Mouse (Mus musculus) intestine, embryonic 14.5 days (tissue): ENCODE measurements at regions not wholly inside any gene's neighbourhood (a gene's known extent, or its start where the extent isn't known, plus 50 kb on each side); places are given as distances from the start of the nearest gene placed in this dataset.
"Not testable (repeated sequence)": the region's sequence is repeated elsewhere in the genome, so short reads cannot be mapped to it uniquely, and the experiment has no call there.

Experiments used
- ATAC-seq: fragments of 200-750 bp; cut with Nextera tagmentation; replicated peaks from 2 replicates; pipeline ENCODE4 v1.8.0; 2017; ENCODE audit warnings: low read depth, moderate number of reproducible peaks, moderate TSS enrichment, moderate library complexity; ENCODE audit not compliant: low FRiP score, low TSS enrichment
- DNase-seq: peaks from one replicate; pipeline ENCODE4 v3.0.0-alpha.2; 2018; ENCODE audit warnings: low spot score
- H3K27ac ChIP-seq: fragments of 300-500 bp; sonication (generic); 2 replicates; pipeline ENCODE4 v1.5.1; 2014; ENCODE audit warnings: low read depth, mild to moderate bottlenecking, control low read depth
- H3K27me3 ChIP-seq: fragments of 300-500 bp; sonication (generic); replicated peaks from 2 replicates; pipeline ENCODE4 v1.6.1; 2014; ENCODE audit warnings: low read length, control low read depth; ENCODE audit not compliant: control insufficient read depth, insufficient read depth
- H3K36me3 ChIP-seq: fragments of 300-500 bp; sonication (generic); 2 replicates; pipeline ENCODE4 v1.6.1; 2014; ENCODE audit warnings: low read length, control low read depth; ENCODE audit not compliant: control insufficient read depth, insufficient read depth
- H3K4me1 ChIP-seq: fragments of 300-500 bp; sonication (generic); replicated peaks from 2 replicates; pipeline ENCODE4 v1.6.1; 2014; ENCODE audit warnings: low read length, control low read depth, mixed read lengths; ENCODE audit not compliant: control insufficient read depth, insufficient read depth
- H3K4me2 ChIP-seq: fragments of 300-500 bp; sonication (generic); 2 replicates; pipeline ENCODE4 v1.6.1; 2014; ENCODE audit warnings: low read length
- H3K4me3 ChIP-seq: fragments of 300-500 bp; sonication (generic); 2 replicates; pipeline ENCODE4 v1.5.1; 2014; ENCODE audit warnings: low read depth, low read length, control low read depth, mixed read lengths
- H3K9ac ChIP-seq: fragments of 300-500 bp; sonication (generic); 2 replicates; pipeline ENCODE4 v1.6.1; 2014; ENCODE audit warnings: mild to moderate bottlenecking, low read length
- H3K9me3 ChIP-seq: fragments of 300-500 bp; sonication (generic); 2 replicates; pipeline ENCODE4 v1.6.1; 2016; ENCODE audit warnings: low read length, control low read depth; ENCODE audit not compliant: control insufficient read depth
- WGBS: fragments of 180-500 bp; shearing (Covaris S2); extraction: QIAGEN DNeasy Blood & Tissue Kit; methylation state at CpG from one replicate; pipeline ENCODE4 v1.1.7; 2014; 5-methylcytosine and 5-hydroxymethylcytosine counted together

- not testable (repeated sequence) for H3K9ac ChIP-seq, H3K27me3 ChIP-seq, ATAC-seq, H3K4me2 ChIP-seq, H3K4me3 ChIP-seq, H3K27ac ChIP-seq, H3K4me1 ChIP-seq, DNase-seq, H3K9me3 ChIP-seq, H3K36me3 ChIP-seq
- WGBS: 74% methylated on average over 2 of the region's 2 CpGs
Measured at GRCm38 (mm10) chr10:22556401-22556800, 88.4 kb upstream of the Slc2a12 start.

GRCm38 (mm10) chr10:22569250-22570010 is 75.4 kb upstream of the Slc2a12 start:
- not testable (repeated sequence) for DNase-seq, ATAC-seq, H3K9me3 ChIP-seq, H3K27ac ChIP-seq, H3K9ac ChIP-seq, H3K4me1 ChIP-seq, H3K27me3 ChIP-seq, H3K36me3 ChIP-seq, H3K4me3 ChIP-seq, H3K4me2 ChIP-seq
- WGBS: 69% methylated on average over 15 of the region's 16 CpGs

DNA sequence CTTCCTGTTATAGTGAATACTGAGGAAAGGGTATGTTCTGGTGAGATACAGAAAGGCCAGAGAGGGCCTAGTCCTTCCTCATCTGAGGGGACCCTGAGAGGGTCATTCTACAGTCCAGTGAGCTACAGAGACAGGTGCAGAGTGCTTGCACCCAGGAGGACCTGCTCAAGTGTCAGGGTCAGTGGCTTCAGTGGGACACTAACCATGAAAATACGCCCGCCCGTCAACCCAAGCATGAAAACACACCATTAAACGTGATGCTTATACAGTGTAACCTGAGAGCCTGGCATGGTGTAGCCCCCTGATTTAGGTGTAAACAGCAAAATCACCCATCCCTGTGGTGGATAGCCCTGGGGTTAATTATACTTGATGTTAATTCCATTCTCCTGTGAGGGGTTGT is 70.8 kb upstream of the Slc2a12 start:
- not testable (repeated sequence) for H3K9me3 ChIP-seq, H3K36me3 ChIP-seq, H3K4me1 ChIP-seq, H3K4me2 ChIP-seq, H3K4me3 ChIP-seq, H3K27ac ChIP-seq, H3K9ac ChIP-seq, DNase-seq, H3K27me3 ChIP-seq, ATAC-seq
- 92% methylated on average over 4 of the region's 4 CpGs for WGBS

GRCm38 (mm10) chr10:22579426-22579825 is 65.4 kb upstream of the Slc2a12 start:
- not testable (repeated sequence) for H3K9me3 ChIP-seq, H3K36me3 ChIP-seq, H3K4me3 ChIP-seq, H3K27ac ChIP-seq, H3K9ac ChIP-seq, H3K27me3 ChIP-seq, ATAC-seq, H3K4me1 ChIP-seq, H3K4me2 ChIP-seq
- DNase-seq: peak; percentile 64
- 14% methylated on average over 3 of the region's 3 CpGs for WGBS

DNA sequence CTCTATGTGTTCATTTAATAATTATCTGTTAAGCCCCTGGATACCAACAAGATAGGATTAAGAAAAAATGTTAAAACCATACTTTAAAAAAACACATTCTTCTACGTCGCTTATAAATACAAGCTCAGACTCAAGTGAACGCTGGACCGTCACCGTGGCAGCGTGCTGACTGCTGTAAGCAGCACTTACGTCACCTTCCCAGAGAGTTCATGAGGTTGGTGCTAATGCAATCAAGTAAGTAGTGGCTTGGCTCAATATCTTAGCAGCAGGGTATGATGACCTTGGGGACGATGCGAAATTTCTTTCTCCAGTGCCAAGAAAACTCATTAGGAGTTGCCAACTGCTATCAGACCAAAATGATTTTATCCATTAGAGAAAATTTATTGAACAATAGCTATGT is 63.5 kb upstream of the Slc2a12 start:
- 84% methylated on average over 9 of the region's 9 CpGs for WGBS
- H3K9ac ChIP-seq, H3K4me1 ChIP-seq, ATAC-seq, H3K4me3 ChIP-seq, H3K27me3 ChIP-seq, H3K27ac ChIP-seq, H3K9me3 ChIP-seq, DNase-seq, H3K36me3 ChIP-seq, H3K4me2 ChIP-seq: not testable (repeated sequence)

GRCm38 (mm10) chr10:22583306-22583705 is 61.5 kb upstream of the Slc2a12 start:
- H3K9ac ChIP-seq, H3K27me3 ChIP-seq, H3K9me3 ChIP-seq, ATAC-seq, H3K36me3 ChIP-seq, H3K4me2 ChIP-seq, H3K4me1 ChIP-seq, DNase-seq, H3K27ac ChIP-seq, H3K4me3 ChIP-seq: not testable (repeated sequence)
- WGBS: 94% methylated on average over 2 of the region's 2 CpGs

DNA sequence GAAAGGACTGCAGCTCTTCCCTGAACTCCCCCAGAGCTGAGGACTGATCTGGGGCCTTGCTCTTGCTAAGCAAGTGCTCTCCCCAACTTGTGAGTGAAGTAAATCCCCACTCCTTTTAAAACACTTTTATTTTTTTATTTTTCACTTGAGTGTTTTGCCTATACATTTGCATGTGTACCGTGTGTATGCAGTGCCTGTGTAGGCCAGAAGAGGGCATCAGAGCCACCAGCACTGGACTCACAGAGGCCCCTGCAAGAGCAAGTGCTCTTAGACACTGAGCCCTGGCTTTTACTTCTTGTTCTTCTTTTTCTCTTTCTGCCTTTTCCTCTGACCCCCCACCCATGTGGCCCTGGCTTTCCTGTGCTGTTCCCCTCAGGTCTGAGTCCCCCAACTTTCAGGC is 56.2 kb upstream of the Slc2a12 start:
- ATAC-seq, H3K9ac ChIP-seq, H3K4me1 ChIP-seq, DNase-seq, H3K9me3 ChIP-seq, H3K4me2 ChIP-seq, H3K27ac ChIP-seq, H3K4me3 ChIP-seq, H3K27me3 ChIP-seq, H3K36me3 ChIP-seq: not testable (repeated sequence)
- 97% methylated on average over 1 of the region's 1 CpGs for WGBS

- 62% methylated on average over 4 of the region's 4 CpGs for WGBS
- not testable (repeated sequence) for H3K4me3 ChIP-seq, ATAC-seq, H3K4me2 ChIP-seq, DNase-seq, H3K27me3 ChIP-seq, H3K27ac ChIP-seq, H3K4me1 ChIP-seq, H3K9ac ChIP-seq, H3K9me3 ChIP-seq, H3K36me3 ChIP-seq
Measured at GRCm38 (mm10) chr10:22591664-22592063, 53.1 kb upstream of the Slc2a12 start.

GRCm38 (mm10) chr10:22592189-22592603 is 52.6 kb upstream of the Slc2a12 start:
- not testable (repeated sequence) for H3K27ac ChIP-seq

More at GRCm38 (mm10) chr10:22592189-22592603, 52.6 kb upstream of the Slc2a12 start:
- DNase-seq, H3K4me2 ChIP-seq, H3K9ac ChIP-seq, ATAC-seq, H3K27me3 ChIP-seq, H3K4me1 ChIP-seq, H3K4me3 ChIP-seq, H3K36me3 ChIP-seq, H3K9me3 ChIP-seq: not testable (repeated sequence)
- WGBS: 55% methylated on average over 4 of the region's 4 CpGs
